ENCODE assay signal across 20 mouse cellular contexts in the genomic region with DNA sequence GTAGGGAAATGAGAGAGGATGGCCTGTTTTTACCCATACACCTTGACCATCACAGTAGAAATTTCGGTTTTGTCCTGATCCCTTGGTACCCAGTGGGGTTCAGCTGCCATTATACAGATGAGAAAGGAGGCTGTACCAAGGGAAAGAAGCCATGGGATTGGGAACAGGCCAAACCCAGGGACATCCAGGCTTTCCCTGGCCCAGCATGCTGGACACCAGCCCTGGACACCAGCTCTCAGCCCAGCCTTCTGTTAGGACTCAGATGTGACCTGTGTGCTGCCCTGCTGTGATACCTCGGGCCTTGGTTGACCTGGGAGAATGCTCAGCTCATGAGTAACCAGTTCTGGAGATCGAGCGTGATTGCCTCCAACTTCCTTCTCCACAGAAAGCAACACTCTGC. TPM values are rescaled to one million over a fixed set of nuclear protein-coding genes. Genes with fewer than 3 reads are reported as not detected.
DNase-seq lines count a peak whose midpoint lies in the region; ATAC-seq lines count a peak whose summit lies in the region.
"Had no signal": no experiment of that assay in that cellular context is flagged by ENCODE, and none has a peak within 500 bp of the region (broad histone marks: within the 10 kb centered on the region; RNA-seq: fewer than 3 reads in every experiment).

No protein-coding gene starts in this region.

- H3K4me2 ChIP-seq in intestine, embryonic 15.5 days (replicated peaks): no peak overlapping the region
- H3K4me2 ChIP-seq: embryonic facial prominence, embryonic 13.5 days; heart, embryonic 12.5 days; hindbrain, embryonic 13.5 days; kidney, embryonic 15.5 days had no signal

- no peak overlapping the region for H3K27ac ChIP-seq in intestine, embryonic 15.5 days
- H3K27ac ChIP-seq: embryonic facial prominence, embryonic 13.5 days; heart, adult 2 months; hindbrain, embryonic 13.5 days; hindbrain, postnatal 0 days; kidney, embryonic 15.5 days had no signal

- WGBS in intestine, embryonic 15.5 days: 85% methylated on average over 4 of the region's 4 CpGs

- no peak overlapping the region for H3K9ac ChIP-seq in intestine, embryonic 15.5 days
- H3K9ac ChIP-seq: embryonic facial prominence, embryonic 13.5 days; heart, embryonic 12.5 days; hindbrain, embryonic 13.5 days; kidney, embryonic 15.5 days had no signal

- ATAC-seq in cerebellum, adult (ENCODE audit: insufficient number of reproducible peaks, low FRiP score, low TSS enrichment): no peak
- ATAC-seq in intestine, embryonic 15.5 days: no peak
- ATAC-seq: forebrain, embryonic 14.5 days; hindbrain, postnatal 0 days had no signal

- H3K9me3 ChIP-seq in intestine, embryonic 15.5 days: no peaks in the 10 kb centered on the region
- H3K9me3 ChIP-seq: embryonic facial prominence, embryonic 13.5 days; heart, embryonic 12.5 days; hindbrain, embryonic 13.5 days; kidney, embryonic 15.5 days had no signal

- H3K4me1 ChIP-seq in intestine, embryonic 15.5 days (replicated peaks): no peaks in the 10 kb centered on the region
- H3K4me1 ChIP-seq: heart, embryonic 12.5 days; kidney, embryonic 15.5 days had no signal

- H3K4me3 ChIP-seq in intestine, embryonic 15.5 days (replicated peaks): no peak overlapping the region
- H3K4me3 ChIP-seq: embryonic facial prominence, embryonic 13.5 days; heart, adult 2 months; heart, embryonic 12.5 days; hindbrain, embryonic 13.5 days; kidney, embryonic 15.5 days had no signal

- no peaks in the 10 kb centered on the region for H3K27me3 ChIP-seq in intestine, embryonic 15.5 days (replicated peaks)
- H3K27me3 ChIP-seq: hindbrain, embryonic 13.5 days had no signal

- DNase-seq in cerebellum, adult 11-12 months: peak; percentile 59
- peak; percentile 54 to 61 for DNase-seq in cerebellum, adult 18-20 months
- peak; percentile 65 for DNase-seq in cerebellum, adult 9-11 months
- peak; percentile 43 to 47 for DNase-seq in cerebellum, postnatal 36 days
- DNase-seq in heart, adult 8-10 months (ENCODE audit: low spot score): no peak
- no peak for DNase-seq in right cerebral cortex, postnatal 14 days
- DNase-seq: adrenal gland, postnatal 10 days; heart, adult 2 months; kidney, adult 2 months had no signal

- no peaks in the 10 kb centered on the region for H3K36me3 ChIP-seq in intestine, embryonic 15.5 days
- H3K36me3 ChIP-seq: embryonic facial prominence, embryonic 13.5 days; heart, embryonic 12.5 days; hindbrain, embryonic 13.5 days; kidney, embryonic 15.5 days had no signal

RNA-seq across cellular contexts. Expression of a gene that starts 51.8 kb away (rescaled TPM):
- 10 to 100 TPM in 1 of 4 experiments, 1 to 10 TPM in 3; 6.2 to 10.6 (median 8.5) TPM for total RNA-seq in heart, adult 8-10 months (2022)
- polyA plus RNA-seq in intestine, embryonic 15.5 days (2015; fragmentation: Nextera tagmentation; extraction: Ambion mirVana): 9.4 and 10.0 TPM in 2 replicates
- total RNA-seq: hematopoietic stem cell, adult 5-6 weeks; MEL had no signal
- polyA plus RNA-seq: C2C12 had no signal

Comparison
In these comparisons a context has a peak if more than half of its experiments do, and no peak if none do; other contexts are left out.
1. DNase-seq: peak in cerebellum, adult 11-12 months (single experiment), cerebellum, adult 18-20 months (2 of 2), cerebellum, adult 9-11 months (single experiment) and cerebellum, postnatal 36 days (2 of 2); none in heart, adult 8-10 months (single experiment) and right cerebral cortex, postnatal 14 days (single experiment).